Mouse (Mus musculus) left cerebral cortex, postnatal 25 days (tissue): Measurements from ENCODE around the gene Psmd9. TPM values are rescaled to one million over a fixed set of nuclear protein-coding genes. Genes with fewer than 3 reads are reported as not detected.

Experiments used
- DNase-seq, 2 experiments: peaks; one replicate each; pipeline ENCODE4 v3.0.0; 2022; ENCODE audit warnings: low spot score in 2 of 2, mixed read lengths in 1 of 2
- intact Hi-C: fragments of 180-260 bp; cut with DNase I; formaldehyde crosslinking; loops from one replicate; pipeline ENCODE4 v1.15.1; 2025
- total RNA-seq, 2 experiments: library from RNA; stranded (reverse); gene quantifications; 2 replicates each; pipeline ENCODE4 v1.2.3; 2021

Psmd9 gene
- total RNA-seq, 2 experiments from 2014 or later, result 26.2 to 27.7 TPM

GRCm38 (mm10) chr5:123136361-123137043, 32.7 kb upstream of the Psmd9 start:
- DNase-seq, result peak; percentile 87 to 93
- intact Hi-C loops, result no loop called here

- DNase-seq, result peak; percentile 75 to 80
- intact Hi-C loops, result no loop called here
These were observed 31.9 kb upstream of the Psmd9 start for GRCm38 (mm10) chr5:123137044-123137909.

- DNase-seq, result no peak
- intact Hi-C loops, result no loop called here
These were observed 31.3 kb upstream of the Psmd9 start for GRCm38 (mm10) chr5:123137910-123138229.

GRCm38 (mm10) chr5:123138230-123138911, 30.8 kb upstream of the Psmd9 start:
- DNase-seq, result no peak
- intact Hi-C loops, result no loop called here

- intact Hi-C loops, result no loop called here
- peak; percentile 86 to 92 for DNase-seq
These were observed 30.1 kb upstream of the Psmd9 start for GRCm38 (mm10) chr5:123138953-123139721.

GRCm38 (mm10) chr5:123139722-123140627, 29.2 kb upstream of the Psmd9 start:
- no peak for DNase-seq

GRCm38 (mm10) chr5:123140694-123141554, 28.3 kb upstream of the Psmd9 start:
- intact Hi-C loops, result no loop called here
- DNase-seq, result peak; percentile 94 to 98

More at GRCm38 (mm10) chr5:123139722-123140627, 29.2 kb upstream of the Psmd9 start:
- intact Hi-C loops, result no loop called here

GRCm38 (mm10) chr5:123141555-123142160, 27.6 kb upstream of the Psmd9 start:
- peak in 1 of 2 experiments; percentile 62 for DNase-seq
- intact Hi-C loops, result no loop called here

GRCm38 (mm10) chr5:123142161-123143157, 26.8 kb upstream of the Psmd9 start, which contains the start of gene Setd1b:
Gene Setd1b, plus strand, starts transcription at chr5:123142193.
- intact Hi-C loops, result no loop called here

GRCm38 (mm10) chr5:123143251-123143970, 25.8 kb upstream of the Psmd9 start:
- intact Hi-C loops, result no loop called here
- DNase-seq, result peak in 1 of 2 experiments; percentile 48

More at GRCm38 (mm10) chr5:123142161-123143157, 26.8 kb upstream of the Psmd9 start, which contains the start of gene Setd1b:
- peak; percentile 52 to 66 for DNase-seq

GRCm38 (mm10) chr5:123143971-123144745, 25.1 kb upstream of the Psmd9 start:
- intact Hi-C loops, result no loop called here
- DNase-seq, result no peak

GRCm38 (mm10) chr5:123144746-123145590, 24.2 kb upstream of the Psmd9 start:
- no peak for DNase-seq
- intact Hi-C loops, result no loop called here

GRCm38 (mm10) chr5:123146357-123146756, 22.9 kb upstream of the Psmd9 start:
- DNase-seq, result no peak
- intact Hi-C loops, result no loop called here

- no peak for DNase-seq
- intact Hi-C loops, result no loop called here
These were observed 21.6 kb upstream of the Psmd9 start for GRCm38 (mm10) chr5:123147569-123147968.
